Mouse (Mus musculus): ENCODE measurements around the gene Phf1.

- TF ChIP-seq CTCF (IDR thresholded peaks at IDR 0.05; ENCODE audit: low read depth, low read length) (no peak), POLR2A (IDR thresholded peaks at IDR 0.05; ENCODE audit: insufficient read depth, low read length) (no peak)
These were observed 567 bp downstream of the Phf1 start for GRCm38 (mm10) chr17:26933419-26933818.
